Mouse (Mus musculus) kidney, adult 11 months (tissue): ENCODE data around the gene Dnm3.
A peak's percentile ranks its signal among the peaks of the same experiment; 100 is the strongest.

ENCODE experiments used
- DNase-seq: peaks from one replicate; pipeline ENCODE4 v3.0.0; 2022

Gene Dnm3

GRCm38 (mm10) chr1:162313451-162314276, 164.2 kb downstream of the Dnm3 start:
- DNase-seq = no peak

GRCm38 (mm10) chr1:162312621-162313020, 165.2 kb downstream of the Dnm3 start:
- no peak for DNase-seq

- no peak for DNase-seq
Measured at GRCm38 (mm10) chr1:162312152-162312551, 165.7 kb downstream of the Dnm3 start.

- DNase-seq = no peak
Measured at GRCm38 (mm10) chr1:162305247-162305646, 172.6 kb downstream of the Dnm3 start.

GRCm38 (mm10) chr1:162302480-162302879, 175.4 kb downstream of the Dnm3 start:
- DNase-seq = no peak

GRCm38 (mm10) chr1:162299558-162300319, 178.1 kb downstream of the Dnm3 start:
- DNase-seq = peak; percentile 34

GRCm38 (mm10) chr1:162298527-162298926, 179.3 kb downstream of the Dnm3 start:
- DNase-seq = no peak

- DNase-seq = no peak
Measured at GRCm38 (mm10) chr1:162295443-162295842, 182.4 kb downstream of the Dnm3 start.

- DNase-seq = no peak
Measured at GRCm38 (mm10) chr1:162294572-162294910, 183.3 kb downstream of the Dnm3 start.

GRCm38 (mm10) chr1:162293732-162294571, 183.9 kb downstream of the Dnm3 start:
- DNase-seq = no peak

- DNase-seq = no peak
Measured at GRCm38 (mm10) chr1:162286910-162287309, 190.9 kb downstream of the Dnm3 start.

- DNase-seq = peak; percentile 49
Measured at GRCm38 (mm10) chr1:162281981-162282381, 195.9 kb downstream of the Dnm3 start.

GRCm38 (mm10) chr1:162280052-162280451, 197.8 kb downstream of the Dnm3 start:
- DNase-seq = no peak

- peak; percentile 11 for DNase-seq
Measured at GRCm38 (mm10) chr1:162276011-162276410, 201.8 kb downstream of the Dnm3 start.

GRCm38 (mm10) chr1:162274674-162275248, 203.1 kb downstream of the Dnm3 start:
- DNase-seq = no peak

- no peak for DNase-seq
Measured at GRCm38 (mm10) chr1:162256912-162257607, 220.8 kb downstream of the Dnm3 start.

- DNase-seq = no peak
Measured at GRCm38 (mm10) chr1:162254944-162255343, 222.9 kb downstream of the Dnm3 start.

GRCm38 (mm10) chr1:162253971-162254641, 223.7 kb downstream of the Dnm3 start:
- DNase-seq = peak; percentile 14

GRCm38 (mm10) chr1:162252869-162253268, 225.0 kb downstream of the Dnm3 start:
- DNase-seq = no peak

- no peak for DNase-seq
Measured at GRCm38 (mm10) chr1:162247216-162247615, 230.6 kb downstream of the Dnm3 start.

- no peak for DNase-seq
Measured at GRCm38 (mm10) chr1:162243651-162243990, 234.2 kb downstream of the Dnm3 start.
